Mouse (Mus musculus) erythroblast, adult 5-6 weeks (primary cell): ENCODE data around the gene Itgal. TPM values are rescaled to one million over a fixed set of nuclear protein-coding genes. Genes with fewer than 3 reads are reported as not detected.
"Not testable (repeated sequence)": the region's sequence is repeated elsewhere in the genome, so short reads cannot be mapped to it uniquely, and the experiment has no call there.

ENCODE experiments used
- ATAC-seq: replicated peaks from 2 replicates; pipeline ENCODE4 v1.8.0; 2016; ENCODE audit warnings: moderate number of reproducible peaks, mild to moderate bottlenecking, moderate TSS enrichment, inconsistent platforms; ENCODE audit not compliant: poor library complexity, low FRiP score, severe bottlenecking
- total RNA-seq, 2 experiments: library from RNA; stranded (forward) in 1 of 2; stranded (reverse) in 1 of 2; fragments of 150-400 nt in 1 of 2; fragments of 200-764, 138-1000 nt in 1 of 2; gene quantifications; 2 replicates each; pipeline versions ENCODE4 v1.2.3 to v1.2.4; 2015 to 2017; ENCODE audit warnings: low replicate concordance in 2 of 2

Gene Itgal
- total RNA-seq, 2 experiments from 2014 or later = 10.4 to 34.4 TPM

DNA sequence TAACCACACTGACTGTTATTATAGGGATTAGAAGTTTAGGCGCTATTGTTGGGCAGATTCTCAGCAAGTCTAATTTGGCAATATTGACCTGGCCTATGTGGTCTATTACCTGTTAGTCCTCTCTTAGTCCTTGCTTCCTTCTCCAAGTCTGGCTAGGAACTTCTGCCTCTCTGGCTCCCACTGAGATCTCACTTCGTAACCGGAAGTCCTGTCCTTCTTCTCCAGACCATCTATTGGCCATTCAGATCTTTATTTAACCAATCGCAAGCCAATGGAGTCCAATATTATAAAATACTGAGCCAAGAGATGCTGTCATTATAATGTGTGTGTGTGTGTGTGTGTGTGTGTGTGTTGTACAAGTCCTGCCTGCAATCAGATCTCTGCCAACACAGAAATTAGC, 68.1 kb downstream of the Itgal start:
- no peak for ATAC-seq

DNA sequence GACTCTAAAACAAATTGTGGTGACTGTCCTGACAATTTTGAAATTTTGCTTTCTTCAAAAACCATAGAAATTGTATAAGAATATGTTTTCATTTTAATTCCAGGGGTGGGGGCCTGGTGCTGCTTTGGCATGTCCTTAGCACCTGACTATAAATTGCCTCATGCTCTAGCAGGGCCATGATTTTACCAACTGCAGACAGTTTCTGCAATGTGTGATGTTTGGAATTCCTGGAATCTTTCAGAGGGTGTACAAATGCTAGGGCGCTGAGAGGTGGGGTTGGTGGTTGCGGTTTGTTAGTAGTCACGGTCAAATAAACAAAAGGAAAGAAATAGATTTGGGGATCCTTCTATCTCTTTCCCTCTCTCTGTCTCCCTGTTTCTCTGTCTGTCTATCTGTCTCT, 70.2 kb downstream of the Itgal start:
- ATAC-seq = no peak

DNA sequence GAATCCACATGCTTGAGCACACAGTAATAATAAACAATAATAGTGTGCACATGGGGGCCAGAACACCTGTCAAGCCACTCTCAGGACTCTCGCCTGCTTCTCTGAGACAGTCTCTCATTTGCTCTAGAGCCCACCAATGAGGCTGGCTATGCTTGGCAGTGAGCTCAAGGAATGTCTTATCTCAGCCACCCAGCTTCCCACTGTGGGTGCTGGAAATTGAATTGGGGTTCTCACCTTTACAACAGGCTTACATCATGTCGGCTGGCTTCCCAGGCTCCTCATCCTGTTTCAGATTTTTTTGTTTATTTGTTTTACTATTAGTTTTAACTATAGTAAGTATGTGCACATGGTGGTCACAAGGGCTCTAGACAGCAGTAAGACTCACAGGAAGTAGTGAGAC, 75.2 kb downstream of the Itgal start:
- no peak for ATAC-seq

DNA sequence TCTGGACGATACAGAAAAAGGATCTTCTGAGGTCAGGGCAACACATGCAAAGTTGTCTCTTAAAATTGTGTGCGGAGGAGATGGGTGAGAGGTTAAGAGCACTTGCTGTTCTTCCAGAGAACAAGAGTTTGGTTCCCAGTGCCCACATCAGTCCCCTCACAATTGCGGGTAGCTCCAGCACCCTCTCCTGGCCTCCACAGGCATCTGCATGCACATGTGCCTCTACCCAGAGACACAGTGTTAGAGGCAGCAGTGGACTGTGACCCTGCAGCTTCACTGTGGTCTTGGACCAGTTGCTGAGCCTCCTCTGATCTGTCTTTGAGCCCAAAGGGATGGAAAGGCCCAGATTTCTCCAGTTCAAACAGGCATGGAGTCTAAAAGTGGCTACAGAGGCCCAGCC, 75.8 kb downstream of the Itgal start:
- not testable (repeated sequence) for ATAC-seq

DNA sequence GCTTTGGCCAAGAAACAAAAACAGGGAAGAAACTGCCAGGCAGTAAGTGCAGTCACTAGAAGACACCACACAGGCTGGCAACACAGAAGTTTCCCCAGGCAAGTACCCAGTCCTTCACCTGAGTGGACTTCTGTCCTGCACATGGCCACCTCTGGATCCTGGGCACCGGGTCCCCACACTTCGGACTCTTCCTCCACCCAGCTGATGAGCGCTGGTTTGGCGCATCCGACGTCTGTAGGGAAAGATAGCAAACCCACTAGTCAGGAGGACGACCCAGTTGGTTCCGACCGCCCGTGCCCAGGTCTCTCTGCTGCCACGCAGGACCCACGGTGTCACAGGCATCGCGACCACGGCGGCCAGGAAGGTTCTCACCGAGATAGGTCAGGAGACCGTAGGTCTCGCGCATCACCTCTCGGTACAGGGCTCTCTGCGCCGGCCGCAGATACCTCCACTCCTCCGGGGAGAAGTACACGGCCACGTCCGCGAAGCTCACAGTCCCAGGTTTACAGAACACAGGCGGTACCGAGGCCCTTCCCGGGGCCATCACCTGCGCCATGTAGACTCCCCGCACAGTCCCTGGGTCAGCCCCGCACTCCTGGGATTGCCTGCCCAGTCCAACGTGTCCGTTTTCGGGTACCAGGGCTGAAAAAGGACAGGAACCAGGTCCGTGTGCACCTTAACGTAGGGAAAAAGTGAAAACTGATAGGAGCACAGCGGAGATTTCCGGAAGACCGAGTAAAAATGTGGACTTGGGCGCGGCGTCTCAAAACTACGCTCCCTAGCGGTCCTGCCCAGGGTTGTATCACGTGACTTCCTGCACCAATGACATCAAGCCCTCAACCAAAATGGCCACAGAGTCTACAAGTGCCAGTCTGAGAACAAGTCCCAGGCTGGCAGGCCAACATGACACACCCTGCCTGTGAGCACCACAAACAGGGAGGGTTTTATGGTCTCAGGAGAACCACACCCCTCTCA, 79.5 kb downstream of the Itgal start, which contains the start of gene Zfp747:
Gene Zfp747 (minus strand): TSS at position 780 of the 975 bp plus-strand sequence.
- ATAC-seq = peak; percentile 95

DNA sequence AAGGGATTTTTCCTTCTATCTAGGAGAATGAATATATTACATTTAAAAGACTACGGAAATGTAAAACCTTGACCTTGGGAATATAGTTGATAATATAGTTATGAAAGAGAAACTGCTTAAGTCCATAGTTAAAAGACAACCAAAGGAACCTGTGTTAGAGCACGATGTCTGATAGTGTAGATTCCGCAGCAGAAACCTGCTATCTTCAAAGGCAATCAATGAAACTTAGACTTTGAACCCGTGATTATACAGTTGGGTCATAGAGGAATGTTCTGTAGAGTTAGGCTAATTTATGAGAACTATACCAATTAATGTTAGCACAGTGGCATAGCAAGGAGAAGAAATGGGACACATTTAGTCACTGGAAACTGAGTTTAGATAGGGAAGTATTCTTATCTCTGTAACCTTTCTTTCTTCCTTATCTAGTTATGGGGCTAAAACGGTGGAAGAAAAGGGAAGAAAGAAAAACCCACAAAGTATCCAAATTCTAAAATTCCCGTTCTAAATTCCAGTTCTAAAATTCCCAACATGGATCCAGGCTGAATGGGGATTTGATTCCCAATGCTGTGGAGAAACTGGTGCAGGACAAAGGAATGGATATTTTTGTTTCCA, 82.4 kb downstream of the Itgal start:
- no peak for ATAC-seq

Other genes with a start within 250 kb of the Itgal start
- gene Zg16, start 208.9 kb upstream of the Itgal start, total RNA-seq (2015; ENCODE audit: low replicate concordance) = not detected in 2 replicates
- 3.2 and 5.0 TPM in 2 replicates for gene Zg16, start 208.9 kb upstream of the Itgal start, total RNA-seq (2017; ENCODE audit: low replicate concordance)
- 19.8 and 26.8 TPM in 2 replicates for gene AI467606, start 204.9 kb upstream of the Itgal start, total RNA-seq (2015; ENCODE audit: low replicate concordance)
- gene AI467606, start 204.9 kb upstream of the Itgal start, total RNA-seq (2017; ENCODE audit: low replicate concordance) = 17.1 and 19.9 TPM in 2 replicates
- 1.7 TPM in 1 of 2 replicates, not detected in the other for gene Qprt, start 174.0 kb upstream of the Itgal start, total RNA-seq (2015; ENCODE audit: low replicate concordance)
- gene Qprt, start 174.0 kb upstream of the Itgal start, total RNA-seq (2017; ENCODE audit: low replicate concordance) = 0.34 TPM in 1 of 2 replicates, not detected in the other
- gene Spn, start 158.4 kb upstream of the Itgal start, total RNA-seq (2015; ENCODE audit: low replicate concordance) = 15.8 and 24.9 TPM in 2 replicates
- gene Spn, start 158.4 kb upstream of the Itgal start, total RNA-seq (2017; ENCODE audit: low replicate concordance) = 58.3 and 60.0 TPM in 2 replicates
- gene Cd2bp2, start 100.2 kb upstream of the Itgal start, total RNA-seq (2015; ENCODE audit: low replicate concordance) = 8.4 and 36.9 TPM in 2 replicates
- gene Cd2bp2, start 100.2 kb upstream of the Itgal start, total RNA-seq (2017; ENCODE audit: low replicate concordance) = 17.9 and 22.9 TPM in 2 replicates
- gene Tbc1d10b, start 87.8 kb upstream of the Itgal start, total RNA-seq (2015; ENCODE audit: low replicate concordance) = 8.1 and 23.0 TPM in 2 replicates
- gene Tbc1d10b, start 87.8 kb upstream of the Itgal start, total RNA-seq (2017; ENCODE audit: low replicate concordance) = 77.5 and 122 TPM in 2 replicates
- gene Mylpf, start 87.4 kb upstream of the Itgal start, total RNA-seq (2015; ENCODE audit: low replicate concordance) = 6.5 and 9.8 TPM in 2 replicates
- gene Mylpf, start 87.4 kb upstream of the Itgal start, total RNA-seq (2017; ENCODE audit: low replicate concordance) = 16.2 and 61.5 TPM in 2 replicates
- 1.5 and 5.2 TPM in 2 replicates for gene Zfp553, start 63.2 kb upstream of the Itgal start, total RNA-seq (2015; ENCODE audit: low replicate concordance)
- 2.0 and 3.2 TPM in 2 replicates for gene Zfp553, start 63.2 kb upstream of the Itgal start, total RNA-seq (2017; ENCODE audit: low replicate concordance)
- 189 and 204 TPM in 2 replicates for gene Sept1, start 63.1 kb upstream of the Itgal start, total RNA-seq (2015; ENCODE audit: low replicate concordance)
- 179 and 191 TPM in 2 replicates for gene Sept1, start 63.1 kb upstream of the Itgal start, total RNA-seq (2017; ENCODE audit: low replicate concordance)
- 1.7 TPM in 1 of 2 replicates, not detected in the other for gene Zfp771, start 52.0 kb upstream of the Itgal start, total RNA-seq (2015; ENCODE audit: low replicate concordance)
- gene Zfp771, start 52.0 kb upstream of the Itgal start, total RNA-seq (2017; ENCODE audit: low replicate concordance) = 0.70 TPM in 1 of 2 replicates, not detected in the other
- 14.0 and 24.8 TPM in 2 replicates for gene Dctpp1, start 35.6 kb upstream of the Itgal start, total RNA-seq (2015; ENCODE audit: low replicate concordance)
- 2.0 and 8.6 TPM in 2 replicates for gene Dctpp1, start 35.6 kb upstream of the Itgal start, total RNA-seq (2017; ENCODE audit: low replicate concordance)
- 15.6 and 18.8 TPM in 2 replicates for gene Sephs2, start 22.2 kb upstream of the Itgal start, total RNA-seq (2015; ENCODE audit: low replicate concordance)
- 20.2 and 34.8 TPM in 2 replicates for gene Sephs2, start 22.2 kb upstream of the Itgal start, total RNA-seq (2017; ENCODE audit: low replicate concordance)
- gene Zfp768, start 49.3 kb downstream of the Itgal start, total RNA-seq (2015; ENCODE audit: low replicate concordance) = 1.2 TPM in 1 of 2 replicates, not detected in the other
- gene Zfp768, start 49.3 kb downstream of the Itgal start, total RNA-seq (2017; ENCODE audit: low replicate concordance) = 0.94 and 1.5 TPM in 2 replicates
- gene Zfp747, start 79.8 kb downstream of the Itgal start, total RNA-seq (2015; ENCODE audit: low replicate concordance) = 0.42 and 1.2 TPM in 2 replicates
- gene Zfp747, start 79.8 kb downstream of the Itgal start, total RNA-seq (2017; ENCODE audit: low replicate concordance) = 1.0 and 1.3 TPM in 2 replicates
- gene 9130019O22Rik, start 90.9 kb downstream of the Itgal start, total RNA-seq (2015; ENCODE audit: low replicate concordance) = 0.38 TPM in 1 of 2 replicates, not detected in the other
- gene 9130019O22Rik, start 90.9 kb downstream of the Itgal start, total RNA-seq (2017; ENCODE audit: low replicate concordance) = 1.4 and 1.8 TPM in 2 replicates
- not detected in 2 replicates for gene E430018J23Rik, start 97.4 kb downstream of the Itgal start, total RNA-seq (2015; ENCODE audit: low replicate concordance)
- gene E430018J23Rik, start 97.4 kb downstream of the Itgal start, total RNA-seq (2017; ENCODE audit: low replicate concordance) = 0.28 and 3.4 TPM in 2 replicates
- gene Zfp764, start 110.6 kb downstream of the Itgal start, total RNA-seq (2015; ENCODE audit: low replicate concordance) = 0.19 and 3.6 TPM in 2 replicates
- gene Zfp764, start 110.6 kb downstream of the Itgal start, total RNA-seq (2017; ENCODE audit: low replicate concordance) = 2.5 TPM in 1 of 2 replicates, not detected in the other
- gene Zfp688, start 125.8 kb downstream of the Itgal start, total RNA-seq (2015; ENCODE audit: low replicate concordance) = 8.4 and 26.9 TPM in 2 replicates
- gene Zfp688, start 125.8 kb downstream of the Itgal start, total RNA-seq (2017; ENCODE audit: low replicate concordance) = 1.0 and 3.5 TPM in 2 replicates
- not detected in 2 replicates for gene Zfp689, start 152.9 kb downstream of the Itgal start, total RNA-seq (2015; ENCODE audit: low replicate concordance)
- 0.26 and 2.4 TPM in 2 replicates for gene Zfp689, start 152.9 kb downstream of the Itgal start, total RNA-seq (2017; ENCODE audit: low replicate concordance)
- 65.2 and 71.7 TPM in 2 replicates for gene Prr14, start 163.4 kb downstream of the Itgal start, total RNA-seq (2015; ENCODE audit: low replicate concordance)
- gene Prr14, start 163.4 kb downstream of the Itgal start, total RNA-seq (2017; ENCODE audit: low replicate concordance) = 25.4 and 41.3 TPM in 2 replicates
- 154 and 157 TPM in 2 replicates for gene Fbrs, start 182.9 kb downstream of the Itgal start, total RNA-seq (2015; ENCODE audit: low replicate concordance)
- gene Fbrs, start 182.9 kb downstream of the Itgal start, total RNA-seq (2017; ENCODE audit: low replicate concordance) = 61.2 and 79.1 TPM in 2 replicates
- gene Srcap, start 215.7 kb downstream of the Itgal start, total RNA-seq (2015; ENCODE audit: low replicate concordance) = 51.9 and 52.5 TPM in 2 replicates
- 59.9 and 65.1 TPM in 2 replicates for gene Srcap, start 215.7 kb downstream of the Itgal start, total RNA-seq (2017; ENCODE audit: low replicate concordance)
- gene Gm42715, start 223.3 kb downstream of the Itgal start, total RNA-seq (2015; ENCODE audit: low replicate concordance) = 27.9 and 44.5 TPM in 2 replicates
- gene Gm42715, start 223.3 kb downstream of the Itgal start, total RNA-seq (2017; ENCODE audit: low replicate concordance) = 17.4 and 34.6 TPM in 2 replicates